ENCODE assay signal across 21 mouse cellular contexts in genomic region chr1:136918791-136919190, GRCm38 (mm10). TPM values are rescaled to one million over a fixed set of nuclear protein-coding genes. Genes with fewer than 3 reads are reported as not detected.
A peak's percentile ranks its signal among the peaks of the same experiment; 100 is the strongest.
DNase-seq lines count a peak whose midpoint lies in the region; ATAC-seq and TF ChIP-seq lines count a peak whose summit lies in the region.
"Had no signal": no experiment of that assay in that cellular context is flagged by ENCODE, and none has a peak within 500 bp of the region (broad histone marks: within the 10 kb centered on the region; RNA-seq: fewer than 3 reads in every experiment).

No protein-coding gene starts in this region.

- no peak for TF ChIP-seq POLR2A in CH12.LX (IDR thresholded peaks at IDR 0.05; ENCODE audit: low read depth, low read length)

- H3K4me1 ChIP-seq in CH12.LX (ENCODE audit: control insufficient read depth in 1 of 2, insufficient read depth in 2 of 2): peaks cover 0 to 31% of the 10 kb centered on the region in 2 experiments; a peak in 2 of 4 replicates
- peaks cover 2% of the 10 kb centered on the region; the same call in 1 of the 2 replicates for H3K4me1 ChIP-seq in brown adipose tissue, adult 24 weeks (ENCODE audit: control insufficient read depth, insufficient read depth, insufficient read length, low read length)
- H3K4me1 ChIP-seq in heart, embryonic 14.5 days (ENCODE audit: control insufficient read depth in 2 of 2, insufficient read depth in 2 of 2, low read length in 2 of 2): peaks cover 2 to 9% of the 10 kb centered on the region in 2 experiments; a peak in 2 of 4 replicates
- H3K4me1 ChIP-seq: embryonic facial prominence, embryonic 13.5 days; liver, embryonic 12.5 days; neural tube, embryonic 15.5 days had no signal

- 9% methylated on average over 9 of the region's 9 CpGs for WGBS in heart, embryonic 14.5 days

- no peak for TF ChIP-seq CTCF in CH12.LX (conservative IDR thresholded peaks at IDR 0.05 in 1 of 2, IDR thresholded peaks at IDR 0.05 in 1 of 2; ENCODE audit: low read depth in 2 of 2, low read length in 2 of 2)

- TF ChIP-seq EP300 in CH12.LX (IDR thresholded peaks at IDR 0.05; ENCODE audit: low read length): no peak

- no peak overlapping the region for H3K9ac ChIP-seq in CH12.LX (ENCODE audit: insufficient read depth, low read depth)
- no peak overlapping the region for H3K9ac ChIP-seq in heart, embryonic 14.5 days (ENCODE audit: low read length)
- H3K9ac ChIP-seq: embryonic facial prominence, embryonic 13.5 days; liver, embryonic 12.5 days; neural tube, embryonic 15.5 days had no signal

- dilution Hi-C loops in CH12.LX (cut with MboI; ENCODE audit: extremely low pct_ligation_motif_present, extremely low pct_unique_long_range_greater_than_20kb, low sequenced_read_pairs): no loop called here

- no peak overlapping the region for H3K4me3 ChIP-seq in CH12.LX (replicated peaks in 1 of 3; ENCODE audit: low read depth in 2 of 3, low read length in 2 of 3, poor library complexity in 1 of 3)
- H3K4me3 ChIP-seq in brown adipose tissue, adult 24 weeks (ENCODE audit: insufficient read depth, low read depth, low read length): no peak overlapping the region; the same call in 1 of the 2 replicates
- H3K4me3 ChIP-seq in heart, embryonic 14.5 days (ENCODE audit: control insufficient read depth in 1 of 2, insufficient read depth in 1 of 2, low read depth in 1 of 2, low read length in 2 of 2): no peak overlapping the region
- H3K4me3 ChIP-seq: embryonic facial prominence, embryonic 13.5 days; liver, embryonic 12.5 days; myocyte; neural tube, embryonic 15.5 days had no signal

- H3K27ac ChIP-seq in CH12.LX (ENCODE audit: insufficient read depth, low read depth): no peak overlapping the region
- peak overlapping the region; percentile 59 for H3K27ac ChIP-seq in brown adipose tissue, adult 24 weeks (replicated peaks; ENCODE audit: low read depth, low read length)
- H3K27ac ChIP-seq in heart, embryonic 14.5 days (replicated peaks in 1 of 2; ENCODE audit: control insufficient read depth in 1 of 2, insufficient read depth in 1 of 2, low read depth in 2 of 2, low read length in 2 of 2): peak overlapping the region; percentile 63 to 74; a peak in 3 of 4 replicates
- H3K27ac ChIP-seq: embryonic facial prominence, embryonic 13.5 days; liver, embryonic 12.5 days; neural tube, embryonic 15.5 days had no signal

- no peaks in the 10 kb centered on the region for H3K79me2 ChIP-seq in CH12.LX (replicated peaks; ENCODE audit: control insufficient read depth, extremely low read depth, insufficient read depth, poor library complexity, severe bottlenecking)

- H3K27me3 ChIP-seq in CH12.LX (replicated peaks): no peaks in the 10 kb centered on the region
- H3K27me3 ChIP-seq in heart, embryonic 14.5 days (ENCODE audit: control insufficient read depth, insufficient read depth, low read length): no peaks in the 10 kb centered on the region
- H3K27me3 ChIP-seq: embryonic facial prominence, embryonic 13.5 days; liver, embryonic 12.5 days; neural tube, embryonic 15.5 days had no signal

- H3K36me3 ChIP-seq in CH12.LX (replicated peaks in 1 of 2; ENCODE audit: control insufficient read depth in 1 of 2, insufficient read depth in 1 of 2, low read length in 1 of 2): no peaks in the 10 kb centered on the region
- no peaks in the 10 kb centered on the region for H3K36me3 ChIP-seq in heart, embryonic 14.5 days (ENCODE audit: control insufficient read depth, insufficient read depth, low read length)
- H3K36me3 ChIP-seq: embryonic facial prominence, embryonic 13.5 days; liver, embryonic 12.5 days; neural tube, embryonic 15.5 days had no signal

- peak; percentile 24 to 27 for DNase-seq in heart, adult 18-20 months
- no peak for DNase-seq in heart, postnatal 25 days (ENCODE audit: low spot score)
- DNase-seq in CH12.LX (ENCODE audit: extremely low read depth): no peak
- no peak for DNase-seq in left cerebral cortex, postnatal 36 days (ENCODE audit: low spot score in 2 of 2)
- no peak for DNase-seq in right cerebral cortex, postnatal 14 days
- DNase-seq in spleen, adult 18-20 months: no peak
- DNase-seq: adrenal gland, postnatal 10 days; cerebellum, adult 2 months; gastrocnemius, postnatal 25 days; midbrain, embryonic 14.5 days; thymus, postnatal 4 days had no signal

- H3K9me3 ChIP-seq in CH12.LX (replicated peaks; ENCODE audit: low read length): no peaks in the 10 kb centered on the region
- no peaks in the 10 kb centered on the region for H3K9me3 ChIP-seq in heart, embryonic 14.5 days (ENCODE audit: control insufficient read depth, low read length)
- H3K9me3 ChIP-seq: embryonic facial prominence, embryonic 13.5 days; liver, embryonic 12.5 days; neural tube, embryonic 15.5 days had no signal

- in situ Hi-C loops in CH12.LX (cut with MboI; ENCODE audit: low pct_ligation_motif_present, low pct_unique_long_range_greater_than_20kb, low sequenced_read_pairs): no loop called here

- intact Hi-C loops in heart, postnatal 25 days (cut with DNase I): loop anchor here (5.0 to 10.0 kb wide), 2 partner anchors 34 to 294 kb away; partner anchors contain the start of gene Zfp281
- intact Hi-C loops in left cerebral cortex, postnatal 36 days (cut with DNase I): no loop called here

- no peak for TF ChIP-seq RAD21 in CH12.LX (IDR thresholded peaks at IDR 0.05; ENCODE audit: low read depth, low read length)

- no peak for ATAC-seq in heart, embryonic 14.5 days (ENCODE audit: insufficient number of reproducible peaks, insufficient read depth, low FRiP score, low read depth)
- ATAC-seq: CD4-positive, CD25-positive, alpha-beta regulatory T cell, adult 4 months; inflammation-experienced regulatory T-cells, adult 6 months; liver, embryonic 12.5 days had no signal

- H3K4me2 ChIP-seq in CH12.LX (ENCODE audit: insufficient read depth, low read depth, poor library complexity, severe bottlenecking): no peak overlapping the region
- H3K4me2 ChIP-seq in heart, embryonic 14.5 days (ENCODE audit: low read length): peak overlapping the region; percentile 40
- H3K4me2 ChIP-seq: embryonic facial prominence, embryonic 13.5 days; liver, embryonic 12.5 days; neural tube, embryonic 15.5 days had no signal

TF ChIP-seq in CH12.LX, 34 proteins besides CTCF, POLR2A, EP300 and RAD21:
- TF ChIP-seq CHD2 (IDR thresholded peaks at IDR 0.05; ENCODE audit: low read length) (no peak), MEF2A (IDR thresholded peaks at IDR 0.05; ENCODE audit: borderline replicate concordance, low read depth, low read length) (peak; percentile 36; the same call in 1 of the 2 replicates)

RNA-seq across cellular contexts. Expression of gene Nr5a2, which starts 41.5 kb away (rescaled TPM):
- total RNA-seq in heart, adult 18-20 months (2021): under 1 TPM; 0.07 to 0.46 TPM
- 1 to 10 TPM in 1 of 2 experiments, under 1 TPM in 1; 0.95 to 1.3 TPM for total RNA-seq in heart, postnatal 25 days (2021)
- total RNA-seq in CH12.LX (2012; rRNA removed): 0.25 and 0.47 TPM in 2 replicates
- 0.90 and 1.3 TPM in 2 replicates for total RNA-seq in CH12.LX (2014; rRNA removed)
- 0.71 and 0.77 TPM in 2 replicates for polyA plus RNA-seq in CH12.LX (2012; ENCODE audit: insufficient read length, low read depth)
- 0.20 and 1.1 TPM in 2 replicates for polyA plus RNA-seq in brown adipose tissue, adult 24 weeks (2012; ENCODE audit: insufficient read depth, insufficient read length, missing spikeins)
- 0.38 and 0.39 TPM in 2 replicates for polyA plus RNA-seq in heart, embryonic 14.5 days (2014; fragmentation: Nextera tagmentation; extraction: Ambion mirVana)
- under 1 TPM in 1 of 2 experiments, not detected in 1; 0.12 TPM for total RNA-seq in left cerebral cortex, postnatal 36 days (2021)
- total RNA-seq: layer of hippocampus, adult 8-10 months; megakaryocyte, adult 5-6 weeks had no signal
- polyA plus RNA-seq: inflammation-experienced regulatory T-cells, adult 6 months; myocyte had no signal

Comparison
In these comparisons a context has a peak if more than half of its experiments do, and no peak if none do; other contexts are left out.
1. DNase-seq: peak in heart, adult 18-20 months (2 of 2); none in heart, postnatal 25 days (single experiment), CH12.LX (single experiment), left cerebral cortex, postnatal 36 days (0 of 2), right cerebral cortex, postnatal 14 days (single experiment) and spleen, adult 18-20 months (0 of 2).